Mouse (Mus musculus): ENCODE data around the gene Ipmk.

DNA sequence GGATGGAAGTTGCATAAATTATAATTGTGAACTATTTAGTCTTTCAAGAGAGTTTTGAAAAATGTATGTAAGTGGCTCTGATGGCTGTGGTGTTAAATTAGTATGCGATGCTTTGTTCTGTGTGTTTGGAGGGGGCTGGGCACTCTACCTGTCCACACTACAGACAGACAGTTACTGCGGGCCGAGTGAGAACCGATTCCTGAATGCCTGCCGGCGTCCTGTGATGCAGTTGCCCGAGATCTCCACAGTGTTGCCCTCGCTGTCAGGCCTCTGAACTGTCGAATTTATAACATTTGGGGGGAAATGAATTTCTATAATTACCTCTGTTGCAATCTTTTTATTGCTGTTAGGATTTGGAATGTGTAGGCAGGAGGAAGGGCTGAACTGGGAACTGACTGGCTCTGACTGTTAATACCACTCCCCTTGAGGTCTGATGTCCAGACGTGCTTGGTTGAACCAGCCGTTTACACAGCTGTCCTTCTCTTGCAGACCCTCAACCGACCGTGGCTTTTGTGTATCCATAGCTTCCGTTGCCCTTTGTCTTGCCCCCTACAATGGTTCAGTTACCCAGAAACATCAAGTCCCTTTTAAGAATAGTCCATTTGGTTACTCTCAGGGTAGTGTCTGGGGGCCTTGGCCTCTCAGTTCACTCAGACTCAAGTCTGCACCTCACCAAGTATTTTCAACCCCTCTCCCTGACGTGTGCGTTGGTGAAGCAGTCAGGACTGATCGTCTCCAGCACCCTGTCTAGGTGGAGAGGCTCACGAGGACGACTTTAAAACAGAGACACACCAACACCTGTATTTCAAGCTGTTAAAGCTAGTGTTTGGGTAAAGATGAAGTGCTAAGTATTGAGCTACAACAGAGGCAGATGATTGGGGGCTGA is 36.8 kb downstream of the Ipmk start:
- TF ChIP-seq CTCF (IDR thresholded peaks at IDR 0.05; ENCODE audit: borderline replicate concordance, control insufficient read depth, extremely low read depth, insufficient read depth, low read length, poor library complexity) (no peak), POLR2A (IDR thresholded peaks at IDR 0.05; ENCODE audit: control insufficient read depth, extremely low read depth, insufficient read depth, low read length, poor library complexity) (no peak)
